Mouse (Mus musculus): ENCODE results near the gene Fntb.

Fntb gene

GRCm38 (mm10) chr12:76765354-76765851 lies at the start of gene Fntb, which contains the start of gene Churc1:
Gene Fntb (plus strand): TSS chr12:76765589.
Gene Churc1 (plus strand): TSS chr12:76765538.
- peak; percentile 81 for DNase-seq (ENCODE audit: extremely low read depth, insufficient read length, low spot score)

DNA sequence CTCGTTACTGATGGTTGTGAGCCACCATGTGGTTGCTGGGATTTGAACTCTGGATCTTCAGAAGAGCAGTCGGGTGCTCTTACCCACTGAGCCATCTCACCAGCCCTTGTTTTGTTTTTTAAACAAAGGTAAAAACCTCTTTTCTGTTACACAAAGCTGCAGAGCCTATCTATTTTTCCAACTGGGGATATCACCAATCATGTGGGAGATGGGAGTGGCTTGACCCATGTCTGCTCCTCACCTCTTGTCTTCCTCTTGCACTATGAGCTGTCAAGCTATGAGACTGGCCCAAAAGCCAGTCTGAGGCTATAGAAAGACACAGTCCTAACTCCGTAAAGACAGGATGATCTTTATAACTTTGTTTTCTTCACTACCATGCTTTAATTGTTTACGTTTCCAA lies 47.0 kb upstream of the Fntb start:
- DNase-seq (ENCODE audit: extremely low read depth, insufficient read length, low spot score) = no peak

DNA sequence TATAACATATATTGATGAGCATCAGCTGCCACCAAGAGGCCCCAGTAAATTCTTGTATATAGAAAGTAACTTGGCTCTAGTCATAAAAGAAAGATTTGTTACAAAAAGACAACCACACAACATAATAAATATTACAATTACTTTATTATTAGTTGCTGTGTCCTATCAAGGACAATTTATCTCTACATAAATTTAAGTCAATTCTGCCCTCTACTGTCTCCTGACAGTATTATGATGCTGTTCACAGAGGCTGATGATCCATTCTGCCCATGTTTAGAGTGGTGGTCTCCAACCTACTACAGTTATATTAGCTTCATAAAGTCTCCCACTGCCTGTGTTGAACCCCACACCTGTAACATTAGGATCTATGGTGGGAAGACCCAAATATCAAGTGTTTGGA lies 44.8 kb upstream of the Fntb start:
- DNase-seq (ENCODE audit: extremely low read depth, insufficient read length, low spot score) = no peak

DNA sequence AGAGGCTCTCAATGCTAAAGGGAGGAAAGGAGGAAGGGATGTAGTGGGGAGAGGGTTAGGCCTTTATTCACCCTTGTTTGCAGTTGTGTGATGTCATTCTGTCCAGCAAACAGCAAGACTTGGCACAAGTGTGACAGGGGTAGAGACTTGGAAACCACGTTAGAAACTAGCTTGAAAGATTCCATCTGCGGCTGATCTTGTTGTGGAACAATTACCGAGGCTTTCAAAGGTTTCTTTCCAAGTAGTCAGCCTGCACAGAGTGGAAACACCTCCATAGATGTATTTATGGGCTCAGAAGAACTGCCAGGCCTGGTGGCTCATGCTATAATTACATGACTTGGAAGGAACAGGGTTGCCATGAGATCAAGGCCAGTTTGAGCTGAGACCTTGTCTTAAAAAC lies 43.4 kb upstream of the Fntb start:
- DNase-seq (ENCODE audit: extremely low read depth, insufficient read length, low spot score) = no peak

DNA sequence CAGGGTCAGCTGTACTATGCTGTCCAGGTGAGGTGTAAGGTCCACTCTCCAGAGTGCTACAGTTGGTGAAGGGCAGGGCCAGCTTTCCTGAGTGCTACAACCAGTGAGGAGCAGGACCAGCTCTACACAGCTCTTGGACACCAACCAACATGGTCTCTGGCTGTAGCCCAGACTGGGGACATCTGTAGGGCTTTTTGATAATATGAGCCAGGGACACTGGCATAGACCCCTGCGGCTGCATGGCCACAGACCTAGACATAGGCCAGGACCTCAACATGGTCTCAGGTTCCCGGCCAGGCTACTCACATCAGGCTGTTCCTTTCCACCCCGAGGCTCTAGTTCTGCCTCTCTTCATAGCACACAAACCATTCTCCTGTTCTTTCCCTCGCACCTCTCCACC lies 37.4 kb upstream of the Fntb start:
- no peak for DNase-seq (ENCODE audit: extremely low read depth, insufficient read length, low spot score)

DNA sequence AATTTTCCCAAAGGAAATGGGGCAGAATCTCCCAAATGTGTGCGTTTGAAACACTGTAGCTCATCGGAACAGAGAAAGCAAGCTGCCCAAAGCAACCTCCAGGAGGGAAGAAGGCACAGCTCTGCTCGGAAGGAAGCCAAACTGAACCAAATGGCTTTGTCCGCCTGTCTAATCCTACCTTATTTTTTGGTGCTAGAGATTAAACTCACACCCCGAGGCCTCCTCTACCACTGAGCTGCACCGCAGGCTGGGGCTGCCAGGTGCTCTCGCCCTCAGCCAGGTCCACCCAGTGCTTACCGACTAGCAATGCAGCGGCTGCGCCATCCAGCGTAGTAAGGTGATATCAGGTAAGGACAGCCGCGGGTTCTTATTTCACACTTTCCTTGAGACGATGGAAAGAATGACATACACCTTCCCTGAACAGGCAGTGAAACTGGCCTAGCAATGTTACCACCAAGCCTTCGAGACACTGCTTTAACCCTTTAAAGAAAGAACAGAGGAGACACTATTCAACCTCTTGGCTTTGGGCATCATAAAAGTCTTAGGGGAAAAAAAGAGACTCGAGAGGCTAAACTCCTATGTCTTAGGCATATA lies 14.4 kb upstream of the Fntb start:
- DNase-seq (ENCODE audit: extremely low read depth, insufficient read length, low spot score) = no peak

DNA sequence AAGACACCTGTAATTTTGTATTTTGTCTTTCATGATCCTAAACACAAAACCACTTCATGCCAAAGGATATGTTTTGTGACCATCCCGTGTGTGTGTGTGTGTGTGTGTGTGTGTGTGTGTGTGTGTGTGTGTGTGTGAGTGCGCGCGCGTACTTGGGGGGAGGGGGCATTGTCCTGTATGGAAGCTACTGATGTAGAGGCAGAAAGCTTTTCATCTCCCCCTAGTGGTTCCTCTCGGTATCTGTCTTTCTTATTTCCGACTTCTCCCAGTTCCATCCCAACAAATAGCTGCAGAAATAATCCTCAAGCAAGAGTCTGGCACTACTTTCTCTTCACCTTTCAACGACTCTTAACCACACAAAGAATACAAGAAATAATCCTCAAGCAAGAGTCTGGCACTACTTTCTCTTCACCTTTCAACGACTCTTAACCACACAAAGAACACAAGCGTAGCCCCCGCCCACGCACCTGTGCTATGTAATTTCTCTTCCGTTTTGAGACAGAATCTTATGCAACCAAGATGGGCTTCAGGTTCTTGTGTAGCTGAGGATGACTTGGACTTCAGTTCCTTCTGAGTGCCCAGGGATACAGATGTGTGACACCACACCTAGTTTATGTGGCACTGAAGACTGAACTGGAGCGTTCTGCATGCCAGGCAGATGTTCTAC lies 12.6 kb upstream of the Fntb start:
- DNase-seq (ENCODE audit: extremely low read depth, insufficient read length, low spot score) = no peak

GRCm38 (mm10) chr12:76765901-76766630 lies 677 bp downstream of the Fntb start:
- DNase-seq (ENCODE audit: extremely low read depth, insufficient read length, low spot score) = no peak

- no peak for DNase-seq (ENCODE audit: extremely low read depth, insufficient read length, low spot score)
Measured at GRCm38 (mm10) chr12:76770841-76771500, 5.6 kb downstream of the Fntb start.

GRCm38 (mm10) chr12:76771540-76771939 lies 6.2 kb downstream of the Fntb start:
- no peak for DNase-seq (ENCODE audit: extremely low read depth, insufficient read length, low spot score)

- no peak for DNase-seq (ENCODE audit: extremely low read depth, insufficient read length, low spot score)
Measured at GRCm38 (mm10) chr12:76774652-76775051, 9.3 kb downstream of the Fntb start.

GRCm38 (mm10) chr12:76775132-76775531 lies 9.7 kb downstream of the Fntb start:
- no peak for DNase-seq (ENCODE audit: extremely low read depth, insufficient read length, low spot score)

- DNase-seq (ENCODE audit: extremely low read depth, insufficient read length, low spot score) = no peak
Measured at GRCm38 (mm10) chr12:76776898-76777297, 11.5 kb downstream of the Fntb start.

DNA sequence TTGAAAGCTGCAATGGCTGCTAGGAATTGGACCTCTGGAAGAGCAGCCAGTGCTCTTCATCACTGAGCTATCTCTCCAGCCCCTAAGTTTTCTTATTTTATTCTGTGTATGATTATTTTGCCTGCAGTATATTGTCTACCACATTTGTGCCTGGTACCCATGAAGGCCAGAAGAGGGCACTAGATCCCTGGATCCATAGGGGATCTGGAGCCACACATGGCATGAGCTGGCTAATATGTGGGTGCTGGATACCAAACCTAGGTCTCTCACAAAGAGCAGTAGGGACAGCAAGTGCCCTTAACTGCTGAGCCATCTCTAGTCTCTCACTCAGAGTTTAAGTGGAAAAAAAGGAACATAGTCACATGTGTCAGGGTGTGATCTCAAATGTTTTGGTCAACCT lies 12.5 kb downstream of the Fntb start:
- no peak for DNase-seq (ENCODE audit: extremely low read depth, insufficient read length, low spot score)

GRCm38 (mm10) chr12:76778305-76779083 lies 13.1 kb downstream of the Fntb start:
- DNase-seq (ENCODE audit: extremely low read depth, insufficient read length, low spot score) = no peak

DNA sequence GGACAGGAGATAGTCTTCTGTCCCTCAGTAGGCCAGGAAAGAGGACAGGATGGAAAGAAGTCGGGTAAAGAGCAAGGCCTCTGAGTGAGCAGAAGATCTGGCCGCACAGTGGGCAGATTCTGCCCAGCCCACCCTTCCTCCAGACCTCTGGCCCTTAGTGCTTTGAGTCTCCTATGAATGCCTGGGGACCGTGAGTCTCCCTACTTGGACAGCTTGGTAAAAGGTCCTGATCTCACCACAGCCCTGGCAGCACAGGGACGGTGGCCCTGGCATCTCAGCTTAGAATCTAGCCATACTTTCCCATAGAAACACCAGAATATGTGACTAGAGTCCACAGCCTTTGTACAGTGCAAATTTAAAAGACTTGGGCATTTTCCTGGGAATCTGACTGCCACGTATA lies 14.6 kb downstream of the Fntb start:
- no peak for DNase-seq (ENCODE audit: extremely low read depth, insufficient read length, low spot score)

DNA sequence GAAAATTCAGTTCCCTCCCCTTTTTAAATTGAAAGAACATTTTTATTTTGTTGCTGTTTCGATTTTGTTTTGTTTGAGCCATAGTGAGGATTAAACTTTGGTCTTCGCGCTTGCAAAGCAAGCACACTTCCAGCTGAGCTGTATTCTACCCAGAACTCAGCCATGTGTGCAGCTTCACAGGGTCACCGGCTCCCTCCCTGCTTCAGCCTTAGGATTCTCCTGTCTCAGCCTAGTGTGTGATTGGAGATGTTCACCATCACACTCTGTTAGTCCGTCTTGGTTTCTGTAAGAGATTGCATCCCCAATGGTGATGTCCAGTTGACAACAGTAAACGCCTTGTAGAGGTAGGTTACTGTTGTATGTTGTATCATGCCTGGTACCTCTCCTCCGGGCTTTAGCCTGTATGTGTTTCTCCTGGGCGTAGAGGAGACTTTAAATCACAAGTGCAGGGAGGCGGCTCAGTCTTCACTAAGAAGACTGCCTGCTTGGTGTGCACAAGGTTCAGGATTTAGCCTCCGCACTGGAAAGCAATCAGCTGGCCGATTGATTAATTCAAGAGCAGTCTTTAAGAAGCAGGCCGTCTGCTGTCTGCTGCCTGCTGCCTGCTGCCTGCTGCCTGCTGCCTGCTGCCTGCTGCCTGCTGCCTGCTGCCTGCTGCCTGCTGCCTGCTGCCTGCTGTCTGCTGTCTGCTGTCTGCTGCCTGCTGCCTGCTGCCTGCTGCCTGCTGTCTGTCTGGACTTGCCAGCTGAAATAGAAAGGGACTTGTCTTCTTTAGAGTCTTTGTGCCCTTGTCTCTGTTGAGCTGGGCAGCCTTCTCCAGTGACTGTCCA lies 15.5 kb downstream of the Fntb start:
- DNase-seq (ENCODE audit: extremely low read depth, insufficient read length, low spot score) = no peak

- no peak for DNase-seq (ENCODE audit: extremely low read depth, insufficient read length, low spot score)
Measured at GRCm38 (mm10) chr12:76784056-76784619, 18.7 kb downstream of the Fntb start.

- no peak for DNase-seq (ENCODE audit: extremely low read depth, insufficient read length, low spot score)
Measured at GRCm38 (mm10) chr12:76790446-76791084, 25.2 kb downstream of the Fntb start.

Data from 3134 (cell line).